Mouse (Mus musculus) brain, embryonic 14.5 days (tissue): Measurements from ENCODE around the gene Dynll2.

ENCODE experiments used
- CTCF ChIP-seq: fragments of 200-500 bp; IDR thresholded peaks from 2 replicates; pipeline ENCODE4 v1.5.1; 2012; ENCODE audit warnings: inconsistent platforms, mild to moderate bottlenecking, moderate library complexity, borderline replicate concordance; ENCODE audit not compliant: insufficient read depth, insufficient read length; ENCODE audit errors: extremely low read depth
- POLR2A ChIP-seq: fragments of 200-500 bp; IDR thresholded peaks from 2 replicates; pipeline ENCODE4 v1.6.1; 2012; ENCODE audit warnings: mild to moderate bottlenecking, inconsistent platforms, borderline replicate concordance; ENCODE audit not compliant: poor library complexity, insufficient read depth, insufficient read length, severe bottlenecking; ENCODE audit errors: extremely low read depth

- no peak for TF ChIP-seq POLR2A
- no peak for TF ChIP-seq CTCF
Observed at GRCm38 (mm10) chr11:88030219-88030618, 42.9 kb upstream of the Dynll2 start.
